Mouse (Mus musculus): ENCODE measurements around the gene Ppp6r2.

Ppp6r2 gene

DNA sequence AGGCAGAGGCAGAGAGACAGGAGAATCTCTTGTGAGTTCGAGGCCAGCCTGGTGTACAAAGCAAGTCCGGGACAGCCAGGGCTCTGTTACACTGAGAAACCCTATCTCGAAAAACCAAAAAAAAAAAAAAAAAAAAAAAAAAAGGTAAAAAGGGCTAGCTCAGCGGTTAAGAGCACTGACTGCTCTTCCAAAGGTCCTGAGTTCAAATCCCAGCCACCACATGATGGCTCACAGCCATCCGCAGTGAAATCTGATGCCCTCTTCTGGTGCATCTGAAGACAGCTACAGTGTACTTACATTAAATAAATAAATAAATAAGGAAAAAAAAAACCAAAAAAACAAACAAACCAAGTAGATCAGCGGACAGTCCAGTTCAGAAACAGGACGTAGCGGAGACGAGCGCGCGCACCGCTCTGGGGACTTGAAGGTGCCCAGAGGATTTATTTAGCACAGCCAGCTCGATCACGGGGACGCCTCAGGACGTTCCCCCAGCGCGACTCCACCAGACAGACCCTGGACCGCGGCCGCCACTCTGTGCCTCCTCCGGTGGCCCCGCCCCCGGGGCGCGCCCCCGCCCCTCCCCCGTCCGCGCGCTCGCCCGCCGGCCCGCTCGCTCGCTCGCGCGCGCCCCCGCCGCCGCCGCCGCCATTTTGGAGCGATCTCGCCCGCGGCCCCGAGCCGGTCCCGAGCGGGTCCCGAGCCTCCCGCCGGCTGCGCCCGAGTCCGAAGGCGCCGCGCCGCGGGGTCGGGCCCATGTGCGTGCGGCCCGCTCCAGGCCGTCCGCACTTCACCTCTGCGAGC lies at the start of gene Ppp6r2:
TSS of gene Ppp6r2 (plus strand) at position 639 of the 801 bp plus-strand sequence.
- WGBS, result 2% methylated on average over 73 of the region's 73 CpGs

- 91% methylated on average over 12 of the region's 12 CpGs for WGBS
Observed at GRCm38 (mm10) chr15:89165478-89165877, 45.9 kb upstream of the Ppp6r2 start.

GRCm38 (mm10) chr15:89168922-89169321 lies 42.4 kb upstream of the Ppp6r2 start:
- WGBS, result 43% methylated on average over 10 of the region's 10 CpGs

DNA sequence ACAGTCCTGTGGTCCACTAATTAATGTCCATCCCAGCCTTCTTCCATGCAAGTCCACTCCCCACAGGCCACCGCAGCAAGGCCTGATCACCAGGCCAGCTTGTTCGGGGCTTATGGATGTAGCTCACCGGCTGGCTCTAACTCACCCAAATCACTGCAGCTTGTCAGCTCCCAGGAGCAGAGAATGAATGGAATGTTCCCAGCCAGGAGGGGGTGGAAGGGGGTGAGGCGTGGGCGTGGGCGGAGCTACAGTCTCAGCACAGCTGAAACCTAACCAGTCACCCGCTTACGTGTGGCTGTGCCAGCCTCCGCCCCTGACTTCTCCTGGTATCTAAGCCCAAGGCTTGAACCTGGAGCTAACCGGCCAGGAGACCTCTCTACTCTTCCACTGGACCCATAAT lies 41.9 kb upstream of the Ppp6r2 start:
- WGBS, result 12% methylated on average over 10 of the region's 10 CpGs

GRCm38 (mm10) chr15:89170102-89170501 lies 41.3 kb upstream of the Ppp6r2 start:
- 62% methylated on average over 3 of the region's 3 CpGs for WGBS

DNA sequence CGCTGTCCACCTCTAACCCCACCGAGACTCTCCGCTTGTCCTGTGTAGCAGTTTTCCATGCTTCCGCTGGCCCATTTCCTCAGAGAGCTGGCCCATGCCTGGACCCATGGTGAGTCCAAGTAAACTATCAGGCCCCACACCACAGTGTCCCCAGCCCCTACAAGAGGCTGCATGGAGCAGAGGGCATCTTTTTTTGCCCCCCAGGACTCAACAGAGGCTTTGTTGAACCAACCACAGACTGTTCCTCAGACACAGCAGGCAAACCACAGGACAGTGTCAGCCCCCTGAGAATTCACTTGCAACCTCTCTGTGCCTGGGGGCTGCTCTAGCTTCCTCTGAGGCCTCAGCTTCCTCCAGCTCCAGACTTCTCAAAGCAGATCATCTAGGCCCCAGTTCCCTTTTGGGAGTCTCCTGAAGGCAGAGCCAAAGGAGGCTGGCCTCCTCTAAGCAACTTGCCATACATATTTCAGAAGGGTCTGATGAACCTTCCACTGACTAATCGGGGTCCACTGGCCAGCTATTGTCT lies 39.8 kb upstream of the Ppp6r2 start:
- 82% methylated on average over 5 of the region's 5 CpGs for WGBS

- WGBS, result 46% methylated on average over 17 of the region's 17 CpGs
Observed at GRCm38 (mm10) chr15:89172276-89172935, 38.9 kb upstream of the Ppp6r2 start.

GRCm38 (mm10) chr15:89173024-89173905 lies 38.1 kb upstream of the Ppp6r2 start:
- under 1% methylated on average over 65 of the region's 65 CpGs for WGBS

DNA sequence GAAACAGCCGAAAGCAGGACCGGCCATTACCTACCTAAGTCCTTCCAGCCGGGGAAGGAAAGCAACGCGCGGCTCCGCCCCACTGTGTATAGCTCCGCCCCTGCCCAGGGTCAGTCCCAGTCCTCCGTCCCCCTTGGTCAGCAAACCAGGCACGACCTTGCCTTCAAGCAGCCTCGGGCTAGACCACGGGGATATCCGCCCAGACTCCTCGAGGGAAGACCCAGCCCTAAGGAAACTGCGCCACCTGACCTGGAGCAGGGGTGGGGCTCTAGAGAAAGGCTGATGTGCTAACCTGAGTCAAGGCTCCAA lies 37.5 kb upstream of the Ppp6r2 start:
- WGBS, result 11% methylated on average over 15 of the region's 15 CpGs

- WGBS, result 66% methylated on average over 11 of the region's 11 CpGs
Observed at GRCm38 (mm10) chr15:89174889-89175339, 36.4 kb upstream of the Ppp6r2 start.

GRCm38 (mm10) chr15:89175411-89176155 lies 35.8 kb upstream of the Ppp6r2 start:
- 79% methylated on average over 13 of the region's 13 CpGs for WGBS

- WGBS, result 21% methylated on average over 5 of the region's 5 CpGs
Observed at GRCm38 (mm10) chr15:89177121-89177520, 34.2 kb upstream of the Ppp6r2 start.

DNA sequence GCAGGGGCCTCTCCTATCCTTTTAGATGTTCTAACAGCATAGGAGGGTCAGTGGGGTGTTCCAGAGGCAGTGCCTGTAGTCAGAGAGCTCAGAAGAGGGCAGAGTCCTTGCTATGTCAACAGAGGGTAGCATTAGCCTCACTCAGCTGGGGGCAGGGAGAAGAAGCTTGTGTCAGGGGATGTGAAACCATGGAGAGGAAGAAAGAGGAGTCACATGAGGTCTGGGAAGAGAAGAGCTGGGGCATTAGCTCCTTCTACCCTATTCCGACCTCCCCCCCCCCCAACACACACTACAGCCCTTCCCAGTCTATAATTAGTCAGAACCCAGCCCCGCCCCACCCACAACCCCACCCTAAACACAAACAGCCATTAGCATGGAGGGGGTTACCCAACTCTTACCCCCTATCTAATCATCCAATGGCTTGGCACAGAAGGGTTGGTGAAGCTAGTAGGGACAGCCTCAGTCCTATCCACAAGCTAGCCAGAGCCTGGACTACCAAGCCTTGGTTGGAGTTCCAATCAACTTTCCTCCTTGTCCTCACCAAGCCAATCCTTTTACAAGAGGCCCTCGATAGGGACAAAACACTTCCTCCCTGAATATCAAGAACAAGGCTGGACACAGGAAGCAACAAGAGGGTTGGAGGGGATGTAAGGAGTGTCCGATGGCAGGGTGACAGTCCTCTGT lies 33.6 kb upstream of the Ppp6r2 start:
- WGBS, result 67% methylated on average over 4 of the region's 4 CpGs

DNA sequence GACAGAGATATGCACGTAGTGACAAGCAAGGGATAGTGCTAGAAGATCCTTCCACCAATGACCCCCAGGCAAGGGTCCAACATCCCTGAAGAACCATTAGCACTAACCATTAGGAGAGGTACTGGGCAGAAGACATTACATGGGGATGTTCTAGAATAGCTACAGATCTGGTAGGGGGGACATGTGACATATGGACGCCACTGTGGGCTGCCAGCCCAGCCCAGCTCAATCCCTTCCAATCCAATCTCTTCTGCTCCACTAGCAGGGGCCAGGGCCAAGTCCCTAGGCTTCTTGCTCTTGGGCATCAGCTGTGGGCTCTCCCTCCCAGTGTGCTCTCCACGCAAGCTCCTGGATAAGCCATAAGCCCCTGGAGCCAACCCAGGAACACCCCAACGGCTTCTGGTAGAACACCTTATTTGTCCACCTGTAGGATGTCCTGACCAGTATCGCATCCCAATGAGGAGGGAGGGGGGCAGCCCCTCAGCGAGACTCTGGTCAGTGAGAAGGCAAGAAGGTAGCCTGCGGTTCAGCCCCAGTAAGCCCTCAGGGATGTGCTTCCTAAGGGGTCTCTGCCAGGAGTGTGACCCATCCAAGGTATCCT lies 33.0 kb upstream of the Ppp6r2 start:
- WGBS, result 57% methylated on average over 7 of the region's 7 CpGs

GRCm38 (mm10) chr15:89178954-89179629 lies 32.3 kb upstream of the Ppp6r2 start:
- 15% methylated on average over 16 of the region's 16 CpGs for WGBS

DNA sequence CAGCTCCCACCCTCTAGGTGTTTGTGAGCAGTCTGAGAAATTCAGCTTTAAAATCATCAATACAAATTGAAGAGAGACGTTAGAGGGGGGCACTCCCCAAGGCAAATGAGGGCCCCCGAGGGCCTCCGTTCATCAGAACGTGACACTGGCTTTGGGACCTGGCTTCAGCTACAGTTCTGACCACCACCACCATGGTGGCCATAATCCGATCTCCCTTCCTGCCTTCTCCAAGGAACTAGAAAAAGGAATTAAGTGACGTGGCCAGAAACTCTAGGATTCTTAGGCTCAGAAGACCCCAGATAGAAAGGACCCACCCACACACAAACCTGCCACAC lies 31.8 kb upstream of the Ppp6r2 start:
- 23% methylated on average over 6 of the region's 6 CpGs for WGBS

- 2% methylated on average over 26 of the region's 26 CpGs for WGBS
Observed at GRCm38 (mm10) chr15:89180081-89180541, 31.2 kb upstream of the Ppp6r2 start.

GRCm38 (mm10) chr15:89180571-89181229 lies 30.7 kb upstream of the Ppp6r2 start, which contains the start of gene Plxnb2:
TSS of gene Plxnb2 (minus strand) at chr15:89180788.
- 1% methylated on average over 72 of the region's 72 CpGs for WGBS
